Mouse (Mus musculus): ENCODE results near the gene Rnf126.

Gene Rnf126

GRCm38 (mm10) chr10:79766508-79767325, at the start of gene Rnf126:
Gene Rnf126, minus strand, starts transcription at chr10:79766952.
- DNase-seq, result peak; percentile 100

GRCm38 (mm10) chr10:79815671-79816494, 49.1 kb upstream of the Rnf126 start:
- DNase-seq, result peak; percentile 75

- peak; percentile 56 for DNase-seq
These were observed 47.6 kb upstream of the Rnf126 start for GRCm38 (mm10) chr10:79814271-79814842.

DNA sequence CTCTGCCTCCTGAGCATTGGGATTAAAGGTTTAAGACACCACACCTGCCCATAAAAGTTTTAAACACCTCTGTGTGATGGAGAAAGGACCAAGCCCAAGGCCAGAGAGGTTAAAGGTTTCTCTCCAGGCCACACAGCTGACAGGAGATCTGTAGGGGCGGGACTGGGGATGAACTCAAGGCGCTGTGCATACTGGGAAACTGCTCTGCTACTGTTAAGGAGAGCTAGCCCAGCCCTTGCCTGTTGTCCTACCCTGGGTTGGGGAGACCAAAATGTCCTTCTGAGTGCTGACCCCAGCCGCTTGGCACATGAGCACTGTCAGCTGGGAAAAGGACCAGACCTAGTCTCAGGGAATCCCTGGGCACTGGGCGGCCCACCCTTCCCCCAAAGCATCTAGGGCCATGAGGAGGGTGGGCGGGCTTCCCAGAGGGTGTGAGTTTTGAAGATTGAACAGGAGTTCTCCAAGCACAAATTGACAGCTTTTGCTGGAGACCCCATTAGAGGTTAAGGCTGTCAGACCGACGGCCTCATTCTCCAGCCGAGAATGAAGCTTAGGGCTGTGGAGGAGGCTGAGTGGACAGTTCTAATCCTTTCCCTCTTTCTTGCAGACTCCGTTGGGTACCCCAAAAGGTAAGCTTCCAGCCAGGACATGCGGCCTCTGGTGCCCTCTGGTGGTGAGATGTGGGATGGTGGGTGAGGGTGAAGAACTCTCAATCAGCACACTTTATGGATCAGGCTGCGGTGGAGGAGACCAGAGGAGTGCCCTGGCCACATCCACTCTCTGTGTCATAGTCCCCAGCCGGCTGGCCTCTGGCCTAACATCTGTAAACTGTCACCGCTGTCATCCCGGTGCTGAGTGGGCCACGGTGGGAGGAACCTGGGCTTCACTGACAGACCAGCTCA, 45.2 kb upstream of the Rnf126 start:
- peak; percentile 92 for DNase-seq

DNA sequence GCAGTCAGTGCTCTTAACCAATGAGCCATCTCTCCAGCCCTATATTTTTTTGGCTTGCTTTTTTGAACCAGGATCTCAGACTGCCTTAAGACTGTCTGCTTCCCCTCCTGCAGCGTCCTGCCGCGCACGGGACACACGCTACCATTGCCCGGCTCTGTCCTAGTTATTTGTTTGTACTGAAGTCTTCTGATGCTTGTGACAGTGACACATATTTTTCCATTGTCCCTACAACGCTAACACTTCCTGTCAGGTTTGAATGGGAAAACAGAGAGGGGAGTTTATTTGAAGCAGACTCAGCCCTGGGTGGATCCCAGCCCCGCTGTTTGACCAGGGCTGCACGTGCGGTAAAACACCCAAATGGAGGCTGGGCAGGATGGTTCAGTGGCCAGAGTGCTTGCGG, 42.0 kb upstream of the Rnf126 start:
- peak; percentile 59 for DNase-seq

GRCm38 (mm10) chr10:79807826-79808225, 41.1 kb upstream of the Rnf126 start:
- DNase-seq, result peak; percentile 79

DNA sequence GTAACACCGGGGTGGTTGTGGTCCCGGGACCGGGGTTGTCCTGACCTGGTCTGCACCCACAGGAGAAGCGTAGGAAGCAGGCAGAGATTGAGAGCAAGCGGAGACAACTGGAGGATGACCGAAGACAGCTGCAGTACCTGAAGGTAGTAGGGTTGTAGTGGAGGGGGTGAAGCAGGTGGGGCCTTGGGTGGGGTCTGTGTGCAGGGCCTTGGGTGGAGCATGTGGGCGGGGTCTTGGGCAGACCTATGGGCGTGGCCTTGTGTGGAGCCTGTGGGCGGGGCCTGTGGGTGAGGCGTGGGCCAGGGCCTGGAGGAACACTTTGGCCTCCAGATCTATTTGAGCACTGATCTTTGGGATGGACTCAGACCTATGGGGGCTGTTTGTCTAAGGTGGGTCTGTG, 40.2 kb upstream of the Rnf126 start:
- DNase-seq, result peak; percentile 61

GRCm38 (mm10) chr10:79806331-79806730, 39.6 kb upstream of the Rnf126 start:
- DNase-seq, result no peak

GRCm38 (mm10) chr10:79805636-79806035, 38.9 kb upstream of the Rnf126 start:
- DNase-seq, result peak; percentile 80

- DNase-seq, result peak; percentile 74
These were observed 37.1 kb upstream of the Rnf126 start for GRCm38 (mm10) chr10:79803716-79804323.

DNA sequence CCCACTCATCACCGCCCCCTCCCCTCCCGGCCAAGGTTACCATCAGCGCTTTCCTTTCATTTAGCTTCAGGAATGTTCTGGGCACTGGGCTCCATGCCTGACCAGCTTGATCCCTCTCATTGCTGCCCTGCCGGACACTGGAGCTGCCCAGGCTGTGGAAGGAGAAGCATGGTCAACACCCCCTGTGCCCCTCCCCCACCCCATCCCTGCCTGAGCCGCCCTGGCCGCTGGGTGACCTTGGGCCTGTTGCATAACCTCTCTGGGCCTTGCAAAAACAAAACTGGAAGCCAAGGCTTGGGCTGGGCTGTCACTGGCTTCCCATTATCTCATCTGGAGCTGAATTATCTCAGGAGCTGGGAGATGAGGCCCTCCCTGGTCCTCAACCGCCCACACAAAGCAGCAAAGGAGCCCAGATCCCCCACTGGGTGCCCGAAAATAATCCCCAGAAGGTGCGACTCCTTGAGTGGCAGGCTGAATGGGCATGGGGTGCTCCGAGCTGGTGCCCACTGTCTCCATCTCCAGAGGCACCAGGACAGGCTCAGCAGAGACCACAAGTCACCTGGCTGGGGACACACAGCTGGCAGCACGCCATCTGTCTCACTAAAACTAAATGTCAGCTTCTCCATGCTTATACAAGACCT, 35.7 kb upstream of the Rnf126 start:
- DNase-seq, result peak; percentile 82

DNA sequence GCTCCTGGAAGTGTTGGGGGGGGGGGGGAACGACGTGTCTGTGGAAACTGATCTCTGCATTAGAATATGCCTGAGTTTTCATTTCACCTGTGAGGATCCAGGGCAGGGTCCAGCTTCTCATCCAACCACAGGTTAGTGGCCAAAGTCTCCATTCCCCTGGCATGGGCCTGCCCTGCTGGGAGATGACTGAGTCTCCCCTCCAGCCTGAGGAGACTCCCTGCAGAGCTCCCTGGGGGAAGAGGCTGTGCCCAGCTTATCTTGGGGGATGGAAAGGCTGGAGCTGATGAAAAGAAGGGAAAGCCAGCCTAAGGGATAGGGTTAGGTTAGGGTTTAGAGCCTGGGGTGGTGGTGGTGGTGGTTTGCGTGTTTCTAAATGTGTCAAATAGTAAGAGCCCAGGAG, 35.1 kb upstream of the Rnf126 start:
- DNase-seq, result peak; percentile 66

GRCm38 (mm10) chr10:79800508-79800907, 33.8 kb upstream of the Rnf126 start:
- no peak for DNase-seq

DNA sequence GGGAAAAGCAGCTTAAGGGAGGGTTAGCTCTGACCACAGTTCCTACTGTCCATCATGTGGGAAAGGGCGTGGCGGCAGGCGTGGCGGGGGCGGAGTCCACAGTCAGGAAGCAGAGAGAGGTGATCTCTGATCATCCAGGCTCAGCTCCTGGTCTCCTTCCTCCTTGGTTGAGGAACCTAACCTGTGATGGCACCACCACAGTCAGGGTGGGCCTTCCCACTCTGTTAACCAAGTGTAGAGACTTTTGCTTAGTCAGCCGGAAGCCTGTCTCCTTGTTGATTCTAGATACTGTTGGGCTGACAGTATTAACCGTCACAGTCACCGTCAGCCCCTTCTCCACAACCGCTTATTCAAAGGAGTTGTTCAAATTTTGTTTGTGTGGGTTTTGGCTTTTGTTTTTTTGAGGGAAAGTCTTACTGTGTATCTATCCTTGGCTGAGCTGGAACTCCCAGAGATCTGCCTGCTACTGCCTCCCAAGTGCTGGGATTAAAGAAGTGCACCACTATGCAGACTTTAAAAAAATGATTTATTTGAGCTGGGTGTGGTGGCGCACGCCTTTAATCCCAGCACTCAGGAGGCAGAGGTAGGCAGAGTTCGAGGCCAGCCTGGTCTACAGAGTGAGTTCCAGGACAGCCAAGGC, 31.7 kb upstream of the Rnf126 start:
- DNase-seq, result peak; percentile 70

- peak; percentile 55 for DNase-seq
These were observed 30.6 kb upstream of the Rnf126 start for GRCm38 (mm10) chr10:79797326-79797725.

- DNase-seq, result no peak
These were observed 29.2 kb upstream of the Rnf126 start for GRCm38 (mm10) chr10:79795905-79796304.

- peak; percentile 85 for DNase-seq
These were observed 27.8 kb upstream of the Rnf126 start for GRCm38 (mm10) chr10:79794491-79794931.

- peak; percentile 54 for DNase-seq
These were observed 27.2 kb upstream of the Rnf126 start for GRCm38 (mm10) chr10:79793738-79794490.

DNA sequence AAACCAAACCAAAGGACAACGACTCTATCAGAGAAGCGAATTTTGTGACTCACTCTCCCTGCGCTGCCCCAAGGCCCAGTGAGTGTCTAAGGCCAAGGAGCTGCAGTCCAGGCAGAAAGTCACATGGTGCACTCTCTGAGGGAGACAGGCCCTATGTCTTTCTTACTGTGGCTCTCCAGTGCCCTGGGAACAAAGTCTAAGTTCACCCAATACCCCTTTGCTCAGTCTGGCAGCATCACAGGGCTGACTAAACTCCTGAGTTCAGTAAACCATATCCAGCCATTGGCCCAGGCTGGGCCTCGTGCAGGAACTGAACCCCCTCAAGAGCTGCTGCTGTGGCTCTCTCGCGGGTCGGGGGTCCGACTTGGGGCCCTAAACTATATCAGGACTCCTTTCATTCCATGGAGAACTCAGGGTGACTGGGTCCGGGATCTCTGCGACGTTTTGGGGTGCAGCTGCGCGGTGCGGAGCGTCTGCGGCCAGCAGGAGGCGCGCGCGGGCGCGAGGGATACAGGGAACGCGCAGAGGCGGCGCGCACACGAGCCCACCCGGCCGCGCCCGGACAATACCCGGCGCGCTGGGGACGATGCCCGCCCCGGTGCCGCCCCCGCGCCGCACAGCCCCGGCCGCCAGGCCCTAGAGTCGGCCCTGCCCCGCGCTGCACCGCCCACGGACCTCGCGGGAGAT, 26.4 kb upstream of the Rnf126 start, which contains the start of gene Palm:
TSS of gene Palm (plus strand) at position 522 of the 687 bp plus-strand sequence.
- DNase-seq, result peak; percentile 91

Data from kidney, postnatal 10 days (tissue).